Comparison of ENCODE assay signal across 10 mouse cellular contexts in the genomic region with DNA sequence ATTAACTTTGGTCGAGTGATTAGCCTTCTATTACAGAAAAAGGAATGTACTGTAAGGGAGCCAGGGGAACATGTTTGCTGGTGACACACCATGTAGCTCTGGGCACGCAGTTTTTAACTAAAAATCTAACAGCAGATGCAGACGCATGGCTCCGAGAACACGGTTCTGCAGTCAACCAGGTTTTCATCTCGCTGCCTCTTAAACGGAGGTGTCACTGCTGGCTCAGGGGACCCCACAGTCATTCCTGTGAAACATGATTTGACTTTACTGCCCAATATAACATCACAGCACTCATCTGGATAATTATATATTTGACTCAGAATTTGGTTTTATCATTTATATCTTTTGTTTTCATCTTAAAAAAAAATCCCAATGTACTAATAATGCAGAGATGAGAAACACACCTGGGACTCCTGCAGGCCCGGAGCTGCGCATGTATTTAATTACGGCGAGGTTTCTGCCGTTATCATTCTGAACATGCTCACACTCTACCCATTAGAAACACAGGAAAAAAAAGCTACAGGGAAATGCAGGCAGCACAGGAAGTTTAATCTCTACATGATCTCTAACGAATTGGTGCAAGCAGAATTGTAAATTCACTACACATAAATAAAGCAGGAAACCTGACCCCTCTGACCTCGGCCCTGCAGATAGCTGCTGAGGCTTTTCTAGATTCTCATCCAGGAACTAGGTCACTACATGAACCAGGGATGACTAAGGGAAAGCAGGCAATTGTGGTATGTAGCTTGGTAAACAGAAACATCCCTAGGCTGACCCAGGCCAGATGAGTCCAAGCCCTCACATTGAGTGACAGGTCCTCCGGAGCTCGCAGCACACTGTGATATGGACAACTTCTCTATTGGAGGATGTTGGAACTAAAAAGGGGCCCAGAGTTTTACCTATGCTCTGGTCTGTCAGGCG.
DNase-seq lines count a peak whose midpoint lies in the region; ATAC-seq lines count a peak whose summit lies in the region.
"Had no signal": no experiment of that assay in that cellular context is flagged by ENCODE, and none has a peak within 500 bp of the region (broad histone marks: within the 10 kb centered on the region; RNA-seq: fewer than 3 reads in every experiment).

No protein-coding gene starts in this region.

- DNase-seq in adrenal gland, adult 8-10 months: peak; percentile 39
- no peak for DNase-seq in adrenal gland, postnatal 25 days
- peak; percentile 34 for DNase-seq in kidney, postnatal 10 days
- DNase-seq in kidney, adult 18-20 months: no peak
- DNase-seq in brain, adult 2 months (ENCODE audit: low read depth, low spot score): peak; percentile 13
- no peak for DNase-seq in left cerebral cortex, postnatal 14 days (ENCODE audit: low spot score in 2 of 2)

- peak overlapping the region; percentile 43 for H3K27ac ChIP-seq in midbrain, embryonic 15.5 days
- H3K27ac ChIP-seq: heart, embryonic 13.5 days; neural tube, embryonic 12.5 days had no signal

- H3K4me3 ChIP-seq in midbrain, embryonic 15.5 days: no peak overlapping the region
- H3K4me3 ChIP-seq: heart, embryonic 13.5 days; neural tube, embryonic 12.5 days had no signal

- H3K4me1 ChIP-seq in midbrain, embryonic 15.5 days: peaks cover 15% of the 10 kb centered on the region
- H3K4me1 ChIP-seq: neural tube, embryonic 12.5 days had no signal

- H3K9me3 ChIP-seq in midbrain, embryonic 15.5 days: no peaks in the 10 kb centered on the region
- H3K9me3 ChIP-seq: heart, embryonic 13.5 days; neural tube, embryonic 12.5 days had no signal

- intact Hi-C loops in left cerebral cortex, postnatal 14 days (cut with DNase I): no loop called here

- peak overlapping the region; percentile 17 for H3K4me2 ChIP-seq in midbrain, embryonic 15.5 days
- H3K4me2 ChIP-seq: heart, embryonic 13.5 days; neural tube, embryonic 12.5 days had no signal

- WGBS in midbrain, embryonic 15.5 days: 39% methylated on average over 17 of the region's 17 CpGs

- no peaks in the 10 kb centered on the region for H3K36me3 ChIP-seq in midbrain, embryonic 15.5 days (replicated peaks)
- H3K36me3 ChIP-seq: heart, embryonic 13.5 days; neural tube, embryonic 12.5 days had no signal

- ATAC-seq in midbrain, embryonic 15.5 days (replicated peaks): peak; percentile 62
- ATAC-seq in megakaryocyte-erythroid progenitor cell, adult 5-6 weeks (replicated peaks; ENCODE audit: low FRiP score, low TSS enrichment, poor library complexity, severe bottlenecking): no peak

- H3K27me3 ChIP-seq in midbrain, embryonic 15.5 days (replicated peaks): no peaks in the 10 kb centered on the region
- H3K27me3 ChIP-seq: heart, embryonic 13.5 days; neural tube, embryonic 12.5 days had no signal

- no peak overlapping the region for H3K9ac ChIP-seq in midbrain, embryonic 15.5 days
- H3K9ac ChIP-seq: heart, embryonic 13.5 days; neural tube, embryonic 12.5 days had no signal

Comparison
In these comparisons a context has a peak if more than half of its experiments do, and no peak if none do; other contexts are left out.
1. DNase-seq: peak in adrenal gland, adult 8-10 months (single experiment), kidney, postnatal 10 days (single experiment) and brain, adult 2 months (single experiment); none in adrenal gland, postnatal 25 days (single experiment), kidney, adult 18-20 months (single experiment) and left cerebral cortex, postnatal 14 days (0 of 2).